Mouse (Mus musculus): ENCODE results near the gene Sfi1.
"Not testable (repeated sequence)": the region's sequence is repeated elsewhere in the genome, so short reads cannot be mapped to it uniquely, and the experiment has no call there.

- TF ChIP-seq CTCF (conservative IDR thresholded peaks at IDR 0.05; ENCODE audit: low read length); NANOG (IDR thresholded peaks at IDR 0.05; ENCODE audit: borderline replicate concordance, low read length); POU5F1 (IDR thresholded peaks at IDR 0.05; ENCODE audit: borderline replicate concordance, low read length): not testable (repeated sequence)
Measured at GRCm38 (mm10) chr11:3150003-3150676, 43.1 kb downstream of the Sfi1 start.
